Mouse (Mus musculus): ENCODE data around the gene Dennd4b. TPM values are rescaled to one million over a fixed set of nuclear protein-coding genes. Genes with fewer than 3 reads are reported as not detected.
"Not testable (repeated sequence)": the region's sequence is repeated elsewhere in the genome, so short reads cannot be mapped to it uniquely, and the experiment has no call there.

The Dennd4b gene
- polyA plus RNA-seq, 1 experiment = not detected

DNA sequence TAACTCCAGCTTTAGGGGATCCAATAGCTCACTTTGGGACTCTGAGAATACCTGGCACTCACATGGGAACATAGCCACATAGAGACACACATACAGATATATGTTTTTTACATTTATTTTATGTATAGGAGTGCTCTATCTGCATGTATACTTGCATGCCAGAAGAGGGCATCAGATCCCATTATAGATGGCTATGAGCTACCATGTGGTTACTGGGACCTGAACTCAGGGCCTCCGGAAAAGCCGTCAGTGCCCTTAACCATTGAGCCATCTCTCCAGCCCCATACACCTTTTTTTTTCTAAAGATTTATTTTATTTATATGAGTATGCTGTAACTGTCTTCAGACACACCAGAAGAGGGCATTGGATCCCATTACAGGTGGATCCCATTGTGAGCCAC, 19.2 kb downstream of the Dennd4b start:
- 96% methylated on average over 2 of the region's 2 CpGs for WGBS
- no peaks in the 10 kb centered on the region for H3K4me1 ChIP-seq (ENCODE audit: control insufficient read depth, insufficient read depth, low read length)
- TF ChIP-seq POLR2A (IDR thresholded peaks at IDR 0.05; ENCODE audit: insufficient read depth, low read depth, low read length) = no peak
- TF ChIP-seq CTCF (IDR thresholded peaks at IDR 0.05; ENCODE audit: insufficient read depth, low read depth, low read length) = no peak
- H3K4me3 ChIP-seq (ENCODE audit: insufficient read depth, low read depth, low read length) = no peak overlapping the region
- H3K27ac ChIP-seq (ENCODE audit: insufficient read depth, low read depth, low read length) = no peak overlapping the region

DNA sequence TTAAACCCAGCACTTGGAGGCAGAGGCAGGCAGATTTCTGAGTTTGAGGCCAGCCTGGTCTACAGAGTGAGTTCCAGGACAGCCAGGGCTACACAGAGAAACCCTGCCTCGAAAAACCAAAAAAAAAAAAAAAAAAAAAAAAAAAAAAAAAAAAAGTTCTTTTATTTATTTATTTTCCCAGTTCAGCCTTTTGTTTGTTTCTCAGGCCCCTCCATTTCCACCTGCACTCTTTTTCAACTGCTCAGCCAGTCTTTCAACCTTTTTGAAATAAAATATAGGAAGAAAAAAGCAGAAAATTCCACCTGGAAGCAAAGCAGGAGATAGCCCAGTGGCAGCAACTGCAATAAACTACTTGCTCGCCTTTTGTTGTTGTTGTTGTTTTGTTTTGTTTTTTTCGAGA, 24.4 kb downstream of the Dennd4b start:
- 60% methylated on average over 3 of the region's 3 CpGs for WGBS
- H3K27ac ChIP-seq (ENCODE audit: insufficient read depth, low read depth, low read length); H3K4me1 ChIP-seq (ENCODE audit: control insufficient read depth, insufficient read depth, low read length); H3K4me3 ChIP-seq (ENCODE audit: insufficient read depth, low read depth, low read length): not testable (repeated sequence)

DNA sequence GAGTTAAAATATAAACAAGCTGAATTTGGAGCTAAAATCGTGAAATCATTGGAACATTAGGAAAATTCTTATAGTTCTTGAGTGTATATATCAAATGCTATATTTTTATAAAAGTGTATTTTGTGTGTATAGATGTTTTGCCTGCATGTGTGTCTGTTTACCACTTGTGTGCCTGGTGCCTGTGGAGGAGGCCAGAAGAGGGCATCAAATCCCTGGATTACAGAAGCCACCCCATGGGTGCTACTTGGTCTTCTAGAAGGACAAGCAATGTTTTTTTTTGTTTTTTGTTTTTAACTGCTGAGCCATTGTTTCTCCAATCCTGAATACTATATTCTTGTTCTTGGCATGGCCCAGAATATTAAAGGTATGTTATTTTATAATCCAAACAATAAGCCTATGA, 25.6 kb downstream of the Dennd4b start:
- Histone ChIP-seq H3K27ac (ENCODE audit: insufficient read depth, low read depth, low read length) (no peak overlapping the region), H3K4me1 (ENCODE audit: control insufficient read depth, insufficient read depth, low read length) (no peaks in the 10 kb centered on the region), H3K4me3 (ENCODE audit: insufficient read depth, low read depth, low read length) (no peak overlapping the region)
- TF ChIP-seq CTCF (IDR thresholded peaks at IDR 0.05; ENCODE audit: insufficient read depth, low read depth, low read length) (no peak), POLR2A (IDR thresholded peaks at IDR 0.05; ENCODE audit: insufficient read depth, low read depth, low read length) (no peak)
- 83% methylated on average over 1 of the region's 1 CpGs for WGBS

DNA sequence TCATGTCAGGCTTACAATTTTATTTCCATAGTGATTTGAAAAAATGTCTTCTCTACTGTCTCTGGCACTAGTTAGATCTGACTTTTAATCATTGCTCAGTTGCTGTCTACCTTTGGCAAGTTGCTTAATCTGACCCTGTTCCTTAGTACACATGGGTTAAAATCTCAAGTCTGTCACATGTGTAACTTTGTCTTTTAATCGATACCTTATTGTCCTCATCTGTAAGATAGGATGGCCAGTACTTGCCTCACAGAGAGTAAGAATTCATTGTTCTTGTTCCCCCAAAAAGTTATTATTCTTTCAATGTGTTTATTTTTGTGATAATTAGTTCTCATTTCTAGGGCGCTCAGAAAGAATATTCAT, 27.0 kb downstream of the Dennd4b start:
- Histone ChIP-seq H3K4me1 (ENCODE audit: control insufficient read depth, insufficient read depth, low read length) (no peaks in the 10 kb centered on the region), H3K4me3 (ENCODE audit: insufficient read depth, low read depth, low read length) (no peak overlapping the region), H3K27ac (ENCODE audit: insufficient read depth, low read depth, low read length) (no peak overlapping the region)
- TF ChIP-seq CTCF (IDR thresholded peaks at IDR 0.05; ENCODE audit: insufficient read depth, low read depth, low read length) (no peak), POLR2A (IDR thresholded peaks at IDR 0.05; ENCODE audit: insufficient read depth, low read depth, low read length) (no peak)
- WGBS = 35% methylated on average over 2 of the region's 2 CpGs

DNA sequence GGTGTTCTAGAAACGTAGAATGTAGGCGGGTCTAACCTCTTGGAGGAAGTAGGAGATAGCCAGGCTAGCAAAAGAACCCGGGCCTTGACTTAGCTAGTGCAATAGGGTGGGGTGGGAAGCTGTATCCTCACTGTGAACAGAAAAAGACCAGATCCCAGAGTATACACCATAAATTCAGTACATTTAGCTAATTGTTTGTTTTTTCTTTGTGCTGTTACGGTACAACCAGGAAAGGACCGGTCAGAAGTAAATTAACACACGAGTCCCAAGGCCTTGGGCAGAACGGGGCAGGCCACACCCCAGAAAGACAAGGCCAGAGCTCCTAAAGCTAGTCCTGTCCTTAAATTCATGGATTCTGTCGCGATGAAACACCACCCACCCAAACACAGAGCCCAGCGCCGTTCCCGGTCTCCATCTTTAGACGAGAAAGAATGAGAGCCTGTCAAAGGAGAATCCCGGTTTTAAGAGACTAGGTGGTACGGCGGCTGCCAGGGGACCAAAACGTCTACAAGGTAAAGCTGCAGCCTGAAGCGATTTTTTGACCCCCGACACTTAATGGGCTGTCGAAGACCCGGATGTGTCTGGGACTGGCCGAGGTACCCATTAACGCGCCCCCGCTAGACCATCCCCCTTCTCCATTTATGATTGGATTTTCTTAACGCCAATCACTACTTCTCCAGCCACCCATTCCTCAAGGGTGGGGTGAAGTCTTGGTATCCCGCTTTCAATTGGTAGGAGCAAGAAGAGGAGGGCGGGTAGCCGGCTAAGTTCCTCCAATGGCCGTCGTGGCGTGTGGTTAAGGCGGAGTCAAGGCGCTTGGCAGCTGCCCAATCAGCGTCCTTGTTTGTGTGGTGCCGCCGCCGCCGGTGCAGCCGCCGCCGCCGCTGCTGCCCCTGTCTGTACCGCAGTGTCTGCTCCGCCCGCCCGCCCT, 27.6 kb downstream of the Dennd4b start, which contains the start of gene Gatad2b:
Gene Gatad2b (plus strand): TSS at position 834 of the 931 bp plus-strand sequence.
- Histone ChIP-seq H3K27ac (ENCODE audit: insufficient read depth, low read depth, low read length) (peak within 1 kb of the TSS; percentile 98), H3K4me3 (ENCODE audit: insufficient read depth, low read depth, low read length) (peak within 1 kb of the TSS; percentile 97), H3K4me1 (ENCODE audit: control insufficient read depth, insufficient read depth, low read length) (no peaks in the 10 kb centered on the region)
- under 1% methylated on average over 43 of the region's 47 CpGs for WGBS
- TF ChIP-seq POLR2A (IDR thresholded peaks at IDR 0.05; ENCODE audit: insufficient read depth, low read depth, low read length) (peak; percentile 43; the same call in 1 of the 2 replicates), CTCF (IDR thresholded peaks at IDR 0.05; ENCODE audit: insufficient read depth, low read depth, low read length) (no peak)

DNA sequence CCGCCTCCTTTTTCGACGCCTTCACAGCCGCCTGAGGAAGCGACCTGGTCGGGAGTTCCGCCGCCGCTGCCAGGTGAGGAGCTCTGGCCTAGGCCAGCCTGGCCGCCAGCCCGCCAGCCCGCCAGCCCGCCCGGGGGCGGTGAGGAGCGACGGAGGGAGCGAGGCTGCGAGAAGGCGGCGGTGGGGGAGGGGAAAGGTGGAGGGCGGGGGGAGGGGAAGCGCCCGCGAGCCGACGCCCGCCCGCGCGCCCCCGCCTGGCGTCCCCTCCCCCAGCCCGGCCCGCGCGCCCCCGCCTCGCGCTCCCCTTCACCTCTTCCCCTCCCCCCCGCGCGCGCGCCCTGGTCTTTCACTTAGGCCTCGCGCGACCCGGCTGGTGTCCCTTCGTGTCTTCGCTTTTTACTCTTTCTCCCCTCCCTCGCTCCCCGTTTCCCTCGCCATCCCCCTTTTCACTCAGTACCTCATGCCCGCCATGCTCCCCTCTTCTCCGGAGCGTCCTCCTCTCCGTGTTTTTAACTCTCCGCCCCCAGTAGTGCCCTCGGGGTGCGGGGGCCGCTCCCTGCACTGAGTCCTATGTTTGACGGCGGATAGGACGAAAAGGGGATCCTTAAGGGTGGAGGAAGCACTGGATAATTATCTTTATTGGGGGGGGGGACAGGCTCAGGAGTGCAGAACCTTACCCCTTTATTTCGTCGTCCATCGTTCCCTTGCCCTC, 28.5 kb downstream of the Dennd4b start:
- Histone ChIP-seq H3K4me1 (ENCODE audit: control insufficient read depth, insufficient read depth, low read length) (no peaks in the 10 kb centered on the region), H3K4me3 (ENCODE audit: insufficient read depth, low read depth, low read length) (peak overlapping the region; percentile 97), H3K27ac (ENCODE audit: insufficient read depth, low read depth, low read length) (peak overlapping the region; percentile 80; the same call in 1 of the 2 replicates)
- under 1% methylated on average over 51 of the region's 68 CpGs for WGBS
- TF ChIP-seq POLR2A (IDR thresholded peaks at IDR 0.05; ENCODE audit: insufficient read depth, low read depth, low read length) (no peak), CTCF (IDR thresholded peaks at IDR 0.05; ENCODE audit: insufficient read depth, low read depth, low read length) (no peak)

DNA sequence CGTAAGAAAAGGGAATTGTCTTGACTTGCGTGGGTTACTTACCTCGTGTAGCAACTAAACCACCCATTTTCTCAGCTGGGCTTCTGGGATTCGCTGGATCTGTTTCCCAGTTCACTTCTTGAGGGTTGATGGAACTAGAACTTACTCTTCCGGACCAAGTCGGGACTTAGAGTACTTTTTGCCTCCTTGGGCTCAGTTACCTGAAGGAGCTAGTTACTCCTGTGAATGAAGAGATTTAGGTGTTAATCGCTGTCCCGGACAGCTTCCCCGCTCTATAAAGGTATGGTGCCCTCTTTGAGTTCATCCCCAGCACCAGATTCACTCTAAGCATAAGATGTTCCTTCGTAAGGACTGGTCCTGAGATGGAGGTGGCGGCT, 29.1 kb downstream of the Dennd4b start:
- WGBS = 2% methylated on average over 11 of the region's 11 CpGs
- Histone ChIP-seq H3K4me1 (ENCODE audit: control insufficient read depth, insufficient read depth, low read length) (no peaks in the 10 kb centered on the region), H3K27ac (ENCODE audit: insufficient read depth, low read depth, low read length) (0 out of 2 replicates have a peak overlapping the region, but pooled peaks have one; percentile 54), H3K4me3 (ENCODE audit: insufficient read depth, low read depth, low read length) (peak overlapping the region; percentile 97)
- TF ChIP-seq POLR2A (IDR thresholded peaks at IDR 0.05; ENCODE audit: insufficient read depth, low read depth, low read length) = no peak
- TF ChIP-seq CTCF (IDR thresholded peaks at IDR 0.05; ENCODE audit: insufficient read depth, low read depth, low read length) = no peak

DNA sequence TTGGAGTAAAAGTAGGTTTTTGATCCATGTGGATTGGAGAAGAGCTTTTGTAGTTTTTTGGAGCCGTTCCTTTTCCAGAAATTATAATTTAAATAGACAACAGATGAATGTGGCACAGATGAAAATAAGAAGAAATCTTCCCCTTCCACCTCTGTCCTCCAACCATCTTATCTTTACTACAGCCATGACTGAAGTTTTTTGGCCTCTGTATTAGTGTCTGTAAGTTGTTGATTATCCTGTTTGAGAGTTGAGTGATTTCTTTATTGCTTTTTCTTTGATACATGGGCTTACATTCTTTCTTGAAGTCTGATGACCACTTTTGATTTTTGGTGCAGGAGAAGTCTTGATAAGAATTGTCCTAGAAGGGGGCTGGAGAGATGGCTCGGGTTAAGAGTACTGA, 29.7 kb downstream of the Dennd4b start:
- Histone ChIP-seq H3K4me1 (ENCODE audit: control insufficient read depth, insufficient read depth, low read length) (no peaks in the 10 kb centered on the region), H3K27ac (ENCODE audit: insufficient read depth, low read depth, low read length) (no peak overlapping the region), H3K4me3 (ENCODE audit: insufficient read depth, low read depth, low read length) (no peak overlapping the region)
- TF ChIP-seq CTCF (IDR thresholded peaks at IDR 0.05; ENCODE audit: insufficient read depth, low read depth, low read length) = no peak
- no peak for TF ChIP-seq POLR2A (IDR thresholded peaks at IDR 0.05; ENCODE audit: insufficient read depth, low read depth, low read length)
- 38% methylated on average over 2 of the region's 2 CpGs for WGBS

DNA sequence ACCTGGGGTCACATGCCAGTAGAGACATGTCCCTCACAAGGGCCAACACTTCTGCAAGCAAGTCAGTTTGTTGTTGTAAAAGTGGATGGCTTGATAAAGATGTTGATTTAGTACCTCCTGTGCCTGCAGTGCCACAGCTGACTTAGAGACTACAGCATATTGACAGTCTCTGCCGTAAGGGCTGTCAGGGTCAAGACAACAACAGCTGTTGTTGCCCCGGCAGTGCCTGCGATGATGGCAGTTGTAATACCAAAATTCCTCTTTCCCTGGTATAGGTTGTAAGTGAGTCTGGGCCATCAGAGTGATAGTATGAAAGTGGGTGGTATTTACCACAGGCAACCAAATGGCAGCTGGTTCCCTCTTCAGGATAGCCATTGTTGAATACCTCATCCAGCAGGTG, 40.8 kb downstream of the Dennd4b start:
- TF ChIP-seq CTCF (IDR thresholded peaks at IDR 0.05; ENCODE audit: insufficient read depth, low read depth, low read length) (no peak), POLR2A (IDR thresholded peaks at IDR 0.05; ENCODE audit: insufficient read depth, low read depth, low read length) (no peak)
- 70% methylated on average over 3 of the region's 3 CpGs for WGBS
- H3K4me1 ChIP-seq (ENCODE audit: control insufficient read depth, insufficient read depth, low read length) = 0 out of 2 replicates have a peak, but pooled peaks cover 2% of the 10 kb centered on the region
- no peak overlapping the region for H3K27ac ChIP-seq (ENCODE audit: insufficient read depth, low read depth, low read length)
- no peak overlapping the region for H3K4me3 ChIP-seq (ENCODE audit: insufficient read depth, low read depth, low read length)

Measured in olfactory bulb, adult 2 months (tissue).